Mouse (Mus musculus) G1E (cell line): Measurements from ENCODE around the gene N4bp1.

Source experiments
- CTCF ChIP-seq: IDR thresholded peaks from 2 replicates; pipeline ENCODE4 v1.5.1; 2012; ENCODE audit warnings: low read depth, low read length, inconsistent platforms, mixed read lengths
- GATA1 ChIP-seq: IDR thresholded peaks from 2 replicates; pipeline ENCODE4 v1.6.1; 2012; ENCODE audit warnings: borderline replicate concordance, low read length, inconsistent platforms, mixed read lengths
- GATA2 ChIP-seq: IDR thresholded peaks from 2 replicates; pipeline ENCODE4 v1.6.1; 2012; ENCODE audit warnings: low read depth, low read length, inconsistent platforms, borderline replicate concordance

DNA sequence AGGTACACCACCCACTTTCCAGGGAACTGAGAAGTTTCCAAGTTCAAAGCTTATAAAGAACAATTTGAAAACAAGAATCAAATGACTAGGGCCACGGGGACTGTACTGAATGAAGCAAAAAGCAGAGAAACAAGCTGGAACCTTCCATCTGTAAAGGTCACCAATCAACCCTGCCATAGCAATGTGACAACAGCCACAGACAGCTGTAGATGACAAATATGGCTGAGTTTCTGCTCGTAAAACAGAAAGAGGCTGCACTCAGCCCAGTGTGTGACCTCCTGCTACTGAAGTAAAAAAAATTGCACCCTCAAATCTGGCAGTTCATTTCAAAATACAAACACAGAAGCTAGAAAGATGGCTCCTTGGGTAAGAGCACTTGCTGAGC lies 31.1 kb downstream of the N4bp1 start:
- TF ChIP-seq CTCF (no peak), GATA1 (no peak), GATA2 (no peak)
